Mouse (Mus musculus): ENCODE measurements around the gene Gm8909. TPM values are rescaled to one million over a fixed set of nuclear protein-coding genes. Genes with fewer than 3 reads are reported as not detected.
"Not testable (repeated sequence)": the region's sequence is repeated elsewhere in the genome, so short reads cannot be mapped to it uniquely, and the experiment has no call there.

Gm8909 gene
- total RNA-seq, 2 experiments from 2014 or later = not detected

DNA sequence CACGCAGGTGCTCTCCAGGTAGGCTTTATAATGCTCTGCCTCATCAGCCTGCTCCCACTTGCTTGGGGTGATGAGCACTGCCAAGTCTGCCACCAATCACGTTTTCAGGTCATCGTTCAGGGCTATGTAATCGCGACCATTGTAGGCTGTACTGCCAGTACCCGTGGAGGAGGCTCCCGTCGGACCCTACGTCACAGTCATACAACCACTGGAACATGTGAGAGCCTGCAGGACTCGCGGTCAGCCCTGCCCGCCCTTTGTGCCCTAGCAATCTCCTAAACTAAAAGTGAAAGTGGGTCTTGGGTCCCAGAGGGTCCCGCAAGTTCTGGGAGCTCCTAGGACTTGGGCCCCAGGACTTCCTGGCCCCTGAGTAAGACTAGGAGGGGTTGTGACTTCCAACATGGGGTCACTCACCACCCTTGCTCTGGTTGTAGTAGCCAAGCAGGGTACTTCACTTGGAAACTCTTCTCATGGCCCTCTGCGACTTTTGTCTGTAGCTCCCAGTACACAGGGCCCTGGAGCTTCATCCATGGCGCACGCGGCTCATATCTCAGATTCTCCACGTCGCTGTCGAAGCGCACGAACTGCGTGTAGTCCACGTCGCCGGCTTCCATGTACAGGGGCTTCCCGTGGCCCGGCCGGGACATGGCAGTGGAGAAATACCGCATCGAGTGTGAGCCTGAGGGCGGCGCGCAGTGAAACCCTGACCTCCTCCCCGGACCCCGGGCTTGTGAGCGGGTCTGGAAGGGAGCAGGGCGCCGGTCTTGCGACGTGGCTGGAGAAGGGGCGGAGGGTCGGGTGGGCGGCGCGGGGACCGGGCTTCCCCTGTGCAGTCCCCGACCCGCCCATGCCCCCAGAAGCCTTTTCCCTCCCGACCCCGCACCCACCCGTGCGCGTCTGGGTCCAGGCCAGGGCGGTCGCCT, 6.9 kb downstream of the Gm8909 start:
- no peak for DNase-seq (ENCODE audit: low spot score in 2 of 2)

DNA sequence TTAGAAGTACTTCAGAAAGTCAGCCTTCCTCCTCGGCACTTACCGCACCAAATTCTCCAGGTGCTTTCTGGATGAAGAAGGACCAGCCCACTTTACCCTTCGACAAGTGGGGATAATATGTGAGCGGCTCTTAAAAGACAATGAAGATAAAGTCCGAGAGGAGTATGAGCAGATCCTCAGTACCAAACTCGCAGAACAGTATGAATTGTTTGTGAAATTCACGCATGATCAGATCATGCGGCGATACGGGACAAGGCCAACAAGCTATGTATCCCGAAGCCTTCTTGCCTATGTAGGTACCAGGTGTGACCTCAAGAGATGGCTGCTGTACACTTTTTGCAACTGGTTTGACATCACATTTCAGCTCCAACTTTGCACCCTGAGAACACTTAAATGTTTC, 10.1 kb downstream of the Gm8909 start:
- not testable (repeated sequence) for DNase-seq (ENCODE audit: low spot score in 2 of 2)

DNA sequence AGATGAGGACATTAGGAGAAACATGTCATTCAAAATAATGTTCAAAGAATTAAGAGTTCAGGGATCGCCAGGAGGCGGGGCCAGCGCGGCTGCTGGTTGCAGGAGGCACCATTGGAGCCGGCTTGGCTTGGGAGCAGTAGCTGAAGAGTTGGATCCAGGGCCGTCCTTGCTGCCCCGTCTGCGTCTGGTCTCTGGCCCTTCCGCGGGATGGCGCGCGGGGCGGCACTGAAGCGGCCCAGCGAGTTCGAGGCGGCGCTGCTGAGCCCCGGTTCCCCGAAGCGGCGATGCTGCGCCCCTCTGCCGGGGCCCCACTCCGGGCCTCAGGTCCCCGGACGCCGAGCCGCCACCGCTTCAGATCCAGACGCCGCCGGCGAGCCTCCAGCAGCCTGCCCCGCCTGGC, 10.6 kb downstream of the Gm8909 start:
- not testable (repeated sequence) for DNase-seq (ENCODE audit: low spot score in 2 of 2)

DNA sequence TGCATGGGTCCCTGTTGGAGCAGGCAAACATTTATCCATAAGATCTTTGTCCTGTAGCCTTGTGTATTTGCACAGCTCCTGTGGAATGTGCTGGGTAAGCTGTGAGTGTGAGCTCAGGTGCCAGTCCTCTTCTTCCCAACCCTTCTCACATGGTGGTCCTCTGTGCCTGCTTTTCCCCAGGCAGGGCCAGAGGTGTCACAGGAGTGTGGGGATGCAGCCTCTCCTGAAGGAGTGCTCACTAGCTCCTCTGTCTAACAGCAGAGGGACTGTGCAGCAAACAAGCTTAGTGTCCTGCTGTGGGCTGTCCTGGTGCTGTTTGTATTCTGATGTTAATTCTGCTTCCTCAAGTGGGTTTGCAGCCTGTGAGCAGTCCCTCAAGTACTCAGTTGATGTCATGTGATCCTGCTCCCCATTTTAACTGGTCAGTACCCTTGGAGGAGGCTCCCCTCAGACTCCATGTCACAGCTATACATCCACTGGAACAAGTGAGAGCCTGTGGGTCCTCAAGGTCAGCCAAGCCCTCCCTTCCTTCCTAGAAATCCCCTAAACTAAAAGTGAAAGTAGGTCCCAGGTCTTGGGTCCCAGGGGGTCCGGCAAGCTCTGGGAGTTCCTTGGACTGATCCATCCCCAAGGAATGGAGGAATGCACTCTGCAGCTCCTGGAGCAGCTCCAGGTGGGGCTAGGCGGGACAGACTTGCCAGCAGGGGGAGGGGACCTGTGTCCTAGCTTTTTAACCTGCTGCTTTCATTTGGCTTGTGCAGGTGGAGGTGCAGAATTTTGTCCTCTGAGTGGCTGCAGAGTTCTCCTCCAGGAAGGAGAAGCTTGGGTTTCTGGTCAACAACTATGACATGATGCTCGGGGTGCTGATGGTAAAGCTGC, 13.8 kb downstream of the Gm8909 start:
- DNase-seq (ENCODE audit: low spot score in 2 of 2) = no peak

DNA sequence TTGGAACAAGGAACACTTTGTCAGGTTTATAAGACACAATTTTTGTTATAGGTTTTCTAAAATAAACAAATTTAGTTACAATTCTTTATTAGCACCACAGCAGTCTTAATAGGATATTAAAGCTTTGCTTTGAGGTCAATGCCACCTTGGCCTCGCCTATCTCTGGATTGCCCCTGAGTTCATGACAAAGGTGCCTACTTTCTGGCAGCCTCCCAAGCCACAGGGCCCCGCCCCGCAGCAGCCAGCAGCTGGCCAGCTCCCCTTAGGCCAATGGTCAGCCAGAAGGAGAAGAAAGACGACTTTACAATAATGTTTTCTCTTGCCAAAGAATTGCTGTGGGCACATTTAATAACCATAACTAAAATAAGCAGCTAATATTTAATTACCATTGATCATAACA, 17.1 kb downstream of the Gm8909 start:
- DNase-seq (ENCODE audit: low spot score in 2 of 2) = not testable (repeated sequence)

DNA sequence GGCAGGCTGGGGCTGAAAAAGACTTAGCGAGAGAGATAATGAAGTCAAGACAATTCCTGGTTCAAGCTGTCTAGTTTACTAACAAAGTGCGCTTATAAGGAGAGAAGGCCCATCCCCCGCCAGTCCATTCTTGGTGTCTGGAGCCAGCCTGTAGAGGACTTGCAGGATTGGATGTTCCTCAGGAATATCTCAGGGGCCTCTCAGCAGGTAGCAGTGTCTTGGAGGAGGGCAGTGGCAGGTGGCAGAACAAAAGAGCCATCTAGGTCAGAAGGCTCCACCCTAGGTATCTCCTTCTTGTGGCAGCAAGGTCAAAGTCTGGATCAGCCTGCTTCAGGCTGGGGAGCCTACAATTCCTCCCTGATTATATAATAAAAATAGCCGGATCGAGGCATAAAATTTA, 19.9 kb downstream of the Gm8909 start:
- not testable (repeated sequence) for DNase-seq (ENCODE audit: low spot score in 2 of 2)

DNA sequence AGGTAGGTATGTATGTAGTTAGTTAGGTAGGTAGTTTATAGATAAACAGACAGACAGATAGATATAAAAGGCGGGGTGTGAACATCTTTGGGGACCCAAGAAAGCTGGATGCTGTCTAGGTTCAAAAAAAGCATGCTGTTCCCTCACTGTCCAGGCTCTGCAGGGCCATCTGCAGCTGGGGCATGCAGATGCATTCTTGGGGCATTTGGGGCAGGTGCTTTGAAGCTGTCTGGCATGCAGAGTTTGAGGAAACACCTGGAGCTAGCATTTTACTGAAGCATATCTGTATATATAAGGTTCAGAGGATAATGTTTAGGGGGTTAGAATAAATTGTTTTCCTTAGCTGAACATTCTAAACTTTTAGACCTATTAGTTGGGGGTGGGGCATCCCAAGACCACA, 21.4 kb downstream of the Gm8909 start:
- not testable (repeated sequence) for DNase-seq (ENCODE audit: low spot score in 2 of 2)

DNA sequence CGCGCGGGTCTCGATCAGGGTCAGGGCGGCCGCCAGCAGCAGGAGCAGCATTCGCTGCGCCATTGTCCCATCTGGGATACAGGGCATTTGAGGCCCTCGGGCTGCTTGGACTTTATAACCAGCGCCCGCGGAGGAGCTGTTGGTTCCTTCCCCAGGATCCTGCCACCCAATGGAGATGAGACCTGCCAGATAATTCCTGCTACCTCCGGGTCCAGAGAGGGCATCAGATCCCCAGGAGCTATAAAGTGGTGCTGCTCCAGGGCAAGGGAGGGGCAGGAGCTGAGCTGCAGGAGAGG, 22.5 kb downstream of the Gm8909 start:
- DNase-seq (ENCODE audit: low spot score in 2 of 2) = not testable (repeated sequence)

DNA sequence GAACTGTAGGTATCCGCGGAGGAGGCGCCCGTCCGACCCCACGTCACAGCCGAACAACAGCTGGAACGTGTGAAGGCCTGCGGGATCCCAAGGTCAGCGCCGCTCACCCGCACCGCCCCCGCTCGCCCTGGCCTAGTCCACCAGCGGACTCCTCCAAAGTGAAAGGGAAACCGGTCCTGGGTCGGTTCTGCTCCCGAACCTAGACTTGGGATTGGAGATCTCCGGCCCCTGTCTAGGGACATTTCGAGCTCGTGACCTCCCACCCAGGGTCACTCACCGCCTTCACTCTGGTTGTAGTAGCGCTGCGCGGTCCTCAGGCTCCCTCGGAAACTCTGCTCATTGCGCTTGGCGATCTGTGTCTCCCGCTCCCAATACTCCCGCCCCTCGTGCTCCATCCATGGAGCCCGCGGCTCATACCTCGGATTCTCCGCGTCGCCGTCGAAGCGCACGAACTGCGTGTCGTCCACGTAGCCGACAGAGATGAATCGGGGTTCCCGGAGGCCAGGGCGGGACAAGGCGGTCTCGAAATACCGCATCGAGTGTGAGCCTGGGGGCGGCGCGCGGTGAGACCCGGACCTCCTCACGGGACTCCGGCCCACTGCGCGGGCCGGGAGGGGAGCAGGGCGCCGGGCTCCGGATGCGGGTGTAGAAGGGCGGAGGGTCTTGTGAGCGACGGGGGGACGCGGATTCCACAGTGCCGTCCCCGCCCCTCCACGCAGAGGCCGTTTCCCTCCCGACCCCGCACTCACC, 23.1 kb downstream of the Gm8909 start:
- DNase-seq (ENCODE audit: low spot score in 2 of 2) = no peak

DNA sequence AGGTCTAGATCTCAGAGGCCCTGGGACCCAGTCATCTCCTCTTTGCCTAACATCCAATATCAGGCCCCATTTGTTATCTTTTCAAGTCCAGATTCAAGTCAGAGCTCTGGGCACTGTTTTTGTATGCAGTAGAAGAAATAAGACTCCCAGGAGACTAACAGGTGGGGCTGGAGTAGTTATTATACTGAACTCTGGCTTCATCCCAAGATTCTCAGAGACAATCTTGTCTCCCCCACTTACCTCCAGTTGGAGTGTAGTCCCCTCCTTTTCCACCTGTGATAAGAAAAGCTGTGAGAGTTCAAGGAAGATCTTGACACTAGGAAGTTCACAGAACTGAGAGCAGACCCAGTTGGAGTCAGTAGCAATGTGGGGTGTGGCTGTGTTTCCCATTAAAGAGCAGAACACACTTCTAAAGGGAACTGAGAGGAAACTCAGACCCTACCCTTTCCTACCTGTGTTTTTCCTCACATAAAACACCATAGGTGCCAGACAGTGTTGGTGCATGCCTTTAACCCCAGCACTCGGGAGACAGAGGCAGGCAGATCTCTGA, 32.0 kb downstream of the Gm8909 start:
- not testable (repeated sequence) for DNase-seq (ENCODE audit: low spot score in 2 of 2)

DNA sequence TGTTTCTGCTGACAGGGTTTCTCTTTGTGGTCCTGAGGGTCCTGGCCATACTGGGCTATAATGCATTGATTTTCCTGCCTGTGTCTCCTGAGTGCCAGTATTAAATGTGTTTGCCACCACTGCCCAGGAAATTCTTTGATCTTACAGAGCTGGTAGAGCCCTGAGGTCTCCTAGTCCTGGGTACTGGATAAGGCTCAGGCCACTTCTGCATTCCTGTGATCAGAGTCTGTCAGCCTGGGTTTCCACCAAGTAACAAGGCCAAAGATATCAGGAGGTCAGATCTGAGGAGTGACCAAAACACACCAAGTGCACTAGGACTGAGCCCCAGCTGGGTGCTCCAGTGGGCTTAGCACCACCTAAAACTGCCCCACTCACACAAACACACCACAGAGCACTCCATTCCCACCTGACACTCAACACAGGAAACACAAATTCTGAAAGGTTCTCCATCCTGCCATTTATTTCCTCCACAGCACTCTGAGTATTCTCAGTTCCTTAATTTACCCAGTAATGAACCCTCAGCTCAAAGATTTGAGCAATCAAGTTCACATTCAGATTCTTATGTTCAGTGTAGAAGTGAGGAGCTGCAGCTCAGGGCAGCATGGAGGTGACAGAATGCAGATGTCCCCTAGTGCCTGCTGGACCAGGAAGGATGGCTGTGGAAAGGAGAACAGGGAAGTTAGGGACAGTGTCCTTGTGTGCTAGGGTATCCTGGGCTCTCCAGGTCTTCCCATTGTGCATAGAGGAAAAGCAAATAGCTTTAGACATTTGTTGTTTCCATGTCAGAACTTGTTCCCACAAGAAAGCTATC, 32.7 kb downstream of the Gm8909 start:
- not testable (repeated sequence) for DNase-seq (ENCODE audit: low spot score in 2 of 2)

DNA sequence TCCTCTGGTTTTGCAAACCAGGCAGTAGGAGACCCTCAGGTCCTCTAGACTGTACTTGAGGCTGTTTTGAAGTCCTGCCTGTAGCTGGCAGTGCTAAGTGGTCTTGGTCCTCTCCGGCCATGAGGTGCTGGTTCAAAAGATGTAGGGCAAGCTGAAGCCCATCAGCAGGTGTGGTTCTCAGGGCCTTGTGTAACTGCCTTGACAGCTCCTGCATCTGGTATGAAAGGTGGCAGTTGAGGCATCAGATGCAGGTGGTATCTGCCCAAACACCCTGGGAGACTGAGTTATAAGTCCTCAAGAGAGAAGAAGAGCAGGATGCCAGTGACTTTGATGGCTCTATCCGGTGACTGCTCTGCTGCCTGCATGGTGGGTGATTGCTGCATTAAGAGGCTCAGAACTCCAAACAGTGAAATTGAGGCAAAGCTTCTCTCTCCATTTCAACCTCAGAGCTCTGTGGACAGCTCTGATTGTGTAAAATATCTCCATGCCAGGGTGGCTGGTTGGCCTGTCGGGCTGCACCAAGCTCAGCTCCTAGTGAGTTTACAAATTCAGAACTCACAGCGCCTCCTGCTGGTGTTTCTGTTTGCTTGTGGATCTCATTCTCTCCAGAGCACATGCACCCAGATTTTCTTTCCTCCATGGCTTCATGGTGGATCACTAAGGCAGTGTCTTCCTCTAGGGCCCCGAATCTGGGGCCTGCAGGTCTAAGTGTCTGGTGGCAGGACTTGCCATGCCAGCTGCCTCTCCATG, 36.6 kb downstream of the Gm8909 start:
- no peak for DNase-seq (ENCODE audit: low spot score in 2 of 2)

DNA sequence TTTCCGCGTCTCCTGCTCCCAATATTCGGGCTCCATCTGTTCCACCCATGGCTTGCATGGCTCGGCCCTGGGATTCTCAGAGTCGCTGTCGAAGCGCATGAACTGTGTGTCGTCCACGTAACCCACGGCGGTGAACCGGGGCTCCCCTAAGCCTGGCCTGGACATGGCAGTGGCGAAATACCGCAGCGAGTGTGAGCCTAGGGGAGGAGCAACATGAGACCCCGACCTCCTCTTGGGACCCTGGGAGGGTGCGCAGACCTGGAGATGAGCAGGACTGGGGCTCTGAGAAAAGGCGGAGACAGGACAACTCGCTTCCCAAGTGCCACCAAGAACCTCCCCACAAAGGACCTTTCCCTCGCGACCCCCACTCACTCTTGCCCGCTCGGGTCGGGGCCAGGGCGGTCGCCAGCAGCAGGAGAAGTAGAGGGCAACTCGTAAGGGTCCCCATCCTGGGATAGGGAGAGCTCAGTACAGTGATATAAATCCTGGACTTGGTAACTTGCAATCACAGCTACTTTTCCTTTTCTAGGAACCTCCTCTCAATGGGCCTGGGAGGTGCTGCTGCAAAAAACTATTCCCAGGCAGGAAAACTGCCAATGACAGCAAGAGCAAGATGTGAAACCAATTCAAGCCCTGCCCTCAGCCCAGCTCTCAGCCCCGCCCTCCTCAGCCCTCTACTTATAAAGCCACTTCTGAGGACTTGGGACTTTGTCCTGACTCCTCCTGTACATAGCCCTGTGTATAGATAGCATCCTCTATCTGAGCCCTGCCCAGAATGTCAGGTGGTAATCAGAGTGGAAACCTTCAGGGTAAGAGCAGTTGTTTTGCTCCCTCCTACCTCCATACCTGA, 39.1 kb downstream of the Gm8909 start, which contains the start of gene Gm7030:
Gene Gm7030, minus strand, starts transcription at position 458 of the 850 bp plus-strand sequence.
- DNase-seq (ENCODE audit: low spot score in 2 of 2) = not testable (repeated sequence)

DNA sequence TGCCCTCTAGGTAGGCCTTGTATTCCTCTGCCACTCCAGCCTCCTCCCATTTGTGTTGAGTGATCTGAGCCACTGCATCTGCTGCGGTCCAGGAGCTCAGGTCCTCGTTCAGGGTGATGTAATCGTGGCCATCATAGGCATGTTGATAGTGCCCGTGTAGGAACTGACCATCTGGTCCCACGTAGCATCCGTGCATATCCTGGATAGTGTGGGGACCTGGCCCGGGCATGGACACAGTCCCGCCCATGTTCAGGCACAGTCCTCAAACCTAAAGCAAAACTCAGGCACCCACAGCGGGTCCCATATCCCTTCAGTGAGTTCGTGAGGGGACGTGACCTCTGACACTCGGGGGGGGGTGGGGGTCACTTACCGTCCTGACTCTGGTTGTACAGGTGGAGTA, 39.8 kb downstream of the Gm8909 start:
- DNase-seq (ENCODE audit: low spot score in 2 of 2) = not testable (repeated sequence)

DNA sequence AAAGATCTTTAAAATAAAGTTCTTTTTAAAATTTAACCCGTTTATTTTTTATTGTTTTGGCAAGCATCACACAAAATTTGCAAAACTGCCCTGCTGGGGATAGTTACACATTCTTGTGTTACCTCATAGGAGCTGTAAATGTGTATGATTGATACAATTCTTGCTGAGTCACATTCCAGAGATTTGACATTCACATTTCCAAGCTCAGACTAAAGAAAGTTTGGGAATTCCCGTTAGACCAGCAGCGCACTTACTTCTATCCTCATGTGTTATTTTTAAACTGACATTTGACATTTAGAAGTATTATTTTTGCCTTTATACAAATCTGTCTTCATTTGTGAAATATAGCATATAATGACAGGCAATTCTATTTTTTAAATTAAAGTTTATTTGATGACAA, 44.2 kb downstream of the Gm8909 start:
- not testable (repeated sequence) for DNase-seq (ENCODE audit: low spot score in 2 of 2)

DNA sequence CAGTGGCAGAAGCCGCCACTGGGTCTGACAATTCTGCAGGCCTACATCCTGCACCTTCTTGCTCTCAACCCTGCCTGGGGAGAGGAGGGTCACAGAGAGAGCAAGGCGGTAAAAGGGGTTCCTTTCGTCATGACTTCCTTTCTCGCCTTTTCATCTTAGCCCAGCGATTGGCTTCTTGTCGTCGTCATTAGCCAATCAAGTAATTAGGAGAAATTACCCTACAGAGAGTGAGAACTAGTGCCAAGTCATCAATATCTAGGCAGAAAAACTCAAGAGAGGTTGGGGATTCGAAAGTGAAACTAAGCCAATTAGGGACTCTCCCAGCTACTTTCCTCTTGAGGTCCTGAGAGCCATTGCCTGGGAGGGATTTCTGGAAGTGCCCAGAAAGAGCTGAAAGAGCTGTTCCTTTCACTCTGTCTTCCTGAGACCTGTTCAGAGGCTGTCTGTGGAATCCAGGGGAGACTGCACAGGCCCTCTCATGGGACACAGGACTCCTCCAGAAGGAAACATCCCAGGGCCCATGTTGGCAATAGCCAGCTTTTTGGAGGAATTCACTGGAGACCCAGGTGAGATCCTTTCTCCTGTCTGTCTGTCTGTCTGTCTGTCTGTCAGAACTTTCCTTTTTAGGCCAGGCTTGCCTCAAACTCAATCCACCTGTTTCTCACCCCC, 46.9 kb downstream of the Gm8909 start, which contains the start of gene Gm19684:
Gene Gm19684, plus strand, starts transcription at position 327 of the 669 bp plus-strand sequence.
- not testable (repeated sequence) for DNase-seq (ENCODE audit: low spot score in 2 of 2)

DNA sequence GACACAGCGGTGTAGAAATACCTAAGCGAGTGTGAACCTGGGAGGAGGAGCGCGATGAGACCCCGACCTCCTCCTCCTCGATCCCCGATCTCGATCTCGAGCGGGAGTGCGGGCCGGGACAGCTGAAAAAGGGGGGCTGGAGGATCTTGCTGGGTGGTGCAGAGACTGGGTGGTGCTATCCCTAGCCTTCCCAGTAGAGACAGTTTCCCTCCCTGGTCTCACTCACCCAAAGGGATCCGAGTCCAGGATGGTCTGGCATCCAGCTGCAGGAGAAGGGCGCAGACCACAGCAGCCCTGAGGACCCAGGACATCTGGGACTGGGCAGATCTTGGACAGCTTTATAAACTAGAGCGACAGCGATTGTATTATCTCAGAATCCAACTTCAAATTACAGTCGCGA, 47.5 kb downstream of the Gm8909 start:
- DNase-seq (ENCODE audit: low spot score in 2 of 2) = not testable (repeated sequence)

DNA sequence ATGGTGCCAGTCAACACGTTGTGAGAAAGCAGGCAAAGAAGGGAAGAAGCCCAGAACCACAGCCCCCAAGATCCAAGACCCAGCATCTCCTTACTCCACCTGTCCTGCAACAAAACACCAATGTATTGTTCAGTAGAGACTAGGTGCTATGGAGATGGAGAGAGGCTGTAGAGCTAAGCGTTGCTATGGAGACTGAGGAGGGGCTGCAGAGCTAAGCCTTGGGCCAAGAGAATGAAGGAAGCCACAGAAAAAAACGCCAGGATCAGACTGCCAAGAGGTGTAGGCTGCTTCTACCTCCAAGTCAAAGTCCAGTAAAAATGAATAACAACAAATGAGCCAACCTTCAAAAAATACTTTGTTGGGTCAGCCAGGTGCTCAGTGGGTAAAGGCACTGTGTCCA, 51.8 kb downstream of the Gm8909 start:
- not testable (repeated sequence) for DNase-seq (ENCODE audit: low spot score in 2 of 2)
